Mouse (Mus musculus): ENCODE results near the gene Tmem151b. TPM values are rescaled to one million over a fixed set of nuclear protein-coding genes. Genes with fewer than 3 reads are reported as not detected.

Gene Tmem151b
- total and polyA plus RNA-seq, 2 experiments: 0.01 TPM; not detected in 1

DNA sequence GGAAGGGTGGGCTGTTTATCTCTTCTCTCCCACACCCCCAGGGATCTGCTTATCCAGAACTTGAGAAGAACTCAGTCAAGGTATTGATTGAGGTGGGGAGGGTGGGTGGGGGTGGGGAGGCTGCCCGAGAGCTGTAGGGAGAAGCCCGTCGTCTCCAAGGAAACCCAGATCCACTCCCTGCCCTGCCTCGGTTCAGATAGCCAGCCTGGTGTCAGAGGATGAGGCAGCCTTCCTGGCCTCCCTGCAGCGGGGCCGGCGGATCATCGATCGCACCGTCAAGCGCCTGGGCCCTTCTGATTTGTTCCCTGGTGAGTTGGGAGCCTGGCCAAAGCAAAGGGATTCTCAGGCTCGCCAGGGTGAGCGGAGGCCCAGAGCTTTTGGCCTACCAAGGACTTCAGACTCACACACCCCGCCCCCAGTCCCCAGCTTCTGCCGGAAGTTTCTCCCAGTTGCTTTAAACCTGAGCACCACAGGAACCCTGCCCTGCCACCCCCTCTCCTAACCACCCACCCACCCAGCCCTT, 34.2 kb downstream of the Tmem151b start:
- H3K9ac ChIP-seq (ENCODE audit: low read depth, low read length): no peak overlapping the region
- no peaks in the 10 kb centered on the region for H3K27me3 ChIP-seq (ENCODE audit: control insufficient read depth, insufficient read depth, low read length)
- H3K79me2 ChIP-seq (ENCODE audit: control insufficient read depth, insufficient read depth, low read length): no peaks in the 10 kb centered on the region
- no peak overlapping the region for H3K4me3 ChIP-seq (ENCODE audit: insufficient read depth, low read depth, low read length)
- no peaks in the 10 kb centered on the region for H3K36me3 ChIP-seq (ENCODE audit: control insufficient read depth, insufficient read depth, low read length)
- H3K27ac ChIP-seq (replicated peaks; ENCODE audit: insufficient read depth, low read depth, low read length): no peak overlapping the region
- TF ChIP-seq CTCF (IDR thresholded peaks at IDR 0.05; ENCODE audit: low read depth, low read length) (no peak), POLR2A (IDR thresholded peaks at IDR 0.05; ENCODE audit: extremely low read depth, insufficient read depth, low read length) (no peak)
- 19% methylated on average over 15 of the region's 15 CpGs for WGBS
- peak; percentile 88 for DNase-seq (ENCODE audit: extremely low read depth, low read depth, low spot score)
- H3K4me1 ChIP-seq (ENCODE audit: control insufficient read depth, insufficient read depth, low read length): peaks cover 3% of the 10 kb centered on the region

DNA sequence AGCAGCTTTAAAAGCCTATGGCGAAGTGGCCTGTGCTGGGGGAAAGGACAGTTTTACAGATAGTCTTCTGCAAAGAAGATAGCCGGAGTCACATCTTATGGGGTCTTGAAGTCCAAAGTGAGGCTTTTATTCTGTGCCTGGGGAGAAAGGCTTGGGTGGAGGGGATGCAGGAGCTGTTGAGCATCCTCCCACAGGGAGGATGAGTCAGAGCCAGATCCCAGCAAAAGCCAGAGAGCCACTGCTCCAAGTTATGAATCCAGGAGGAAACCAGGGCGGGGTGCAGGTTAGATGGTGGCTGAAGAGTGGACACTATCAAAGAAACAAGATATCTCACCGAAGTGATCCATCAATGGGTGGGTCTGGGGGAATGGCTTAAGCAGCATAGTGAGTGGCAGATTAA, 37.7 kb downstream of the Tmem151b start:
- WGBS: 94% methylated on average over 4 of the region's 4 CpGs
- no peak for DNase-seq (ENCODE audit: extremely low read depth, low read depth, low spot score)
- TF ChIP-seq POLR2A (IDR thresholded peaks at IDR 0.05; ENCODE audit: extremely low read depth, insufficient read depth, low read length) (no peak), CTCF (IDR thresholded peaks at IDR 0.05; ENCODE audit: low read depth, low read length) (no peak)

DNA sequence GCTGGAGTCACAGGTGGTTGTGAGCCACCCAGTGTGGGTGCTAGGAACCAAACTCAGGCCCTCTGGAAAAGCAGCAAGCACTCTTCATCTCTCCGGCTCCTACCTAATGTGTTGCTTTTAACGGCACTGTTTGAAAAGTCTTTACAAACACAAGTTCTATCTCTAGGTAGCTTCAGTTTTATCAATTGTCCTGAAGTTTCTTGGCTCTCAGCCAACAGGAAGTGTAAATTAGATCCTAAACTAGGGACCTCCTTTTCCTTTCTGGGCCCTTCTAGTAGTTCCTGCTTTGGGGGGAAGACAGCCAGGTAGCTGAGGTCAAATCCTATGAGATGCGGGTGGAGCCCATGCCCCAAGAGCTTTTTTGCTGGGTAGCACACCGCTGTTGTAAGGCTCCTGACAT, 38.6 kb downstream of the Tmem151b start:
- WGBS: 87% methylated on average over 4 of the region's 4 CpGs
- H3K4me3 ChIP-seq (ENCODE audit: insufficient read depth, low read depth, low read length): no peak overlapping the region
- no peak overlapping the region for H3K9ac ChIP-seq (ENCODE audit: low read depth, low read length)
- H3K36me3 ChIP-seq (ENCODE audit: control insufficient read depth, insufficient read depth, low read length): no peaks in the 10 kb centered on the region; the same call in 1 of the 2 replicates
- H3K4me1 ChIP-seq (ENCODE audit: control insufficient read depth, insufficient read depth, low read length): peaks cover 8% of the 10 kb centered on the region
- no peaks in the 10 kb centered on the region for H3K79me2 ChIP-seq (ENCODE audit: control insufficient read depth, insufficient read depth, low read length)
- no peak overlapping the region for H3K27ac ChIP-seq (replicated peaks; ENCODE audit: insufficient read depth, low read depth, low read length)
- DNase-seq (ENCODE audit: extremely low read depth, low read depth, low spot score): no peak
- H3K27me3 ChIP-seq (ENCODE audit: control insufficient read depth, insufficient read depth, low read length): no peaks in the 10 kb centered on the region
- TF ChIP-seq POLR2A (IDR thresholded peaks at IDR 0.05; ENCODE audit: extremely low read depth, insufficient read depth, low read length) (no peak), CTCF (IDR thresholded peaks at IDR 0.05; ENCODE audit: low read depth, low read length) (no peak)

More for the DNA sequence above, 37.7 kb downstream of the Tmem151b start:
- Histone ChIP-seq H3K79me2 (ENCODE audit: control insufficient read depth, insufficient read depth, low read length) (no peaks in the 10 kb centered on the region), H3K36me3 (ENCODE audit: control insufficient read depth, insufficient read depth, low read length) (no peaks in the 10 kb centered on the region; the same call in 1 of the 2 replicates), H3K4me1 (ENCODE audit: control insufficient read depth, insufficient read depth, low read length) (peaks cover 5% of the 10 kb centered on the region), H3K27me3 (ENCODE audit: control insufficient read depth, insufficient read depth, low read length) (no peaks in the 10 kb centered on the region), H3K9ac (ENCODE audit: low read depth, low read length) (no peak overlapping the region), H3K27ac (replicated peaks; ENCODE audit: insufficient read depth, low read depth, low read length) (no peak overlapping the region), H3K4me3 (ENCODE audit: insufficient read depth, low read depth, low read length) (no peak overlapping the region)

DNA sequence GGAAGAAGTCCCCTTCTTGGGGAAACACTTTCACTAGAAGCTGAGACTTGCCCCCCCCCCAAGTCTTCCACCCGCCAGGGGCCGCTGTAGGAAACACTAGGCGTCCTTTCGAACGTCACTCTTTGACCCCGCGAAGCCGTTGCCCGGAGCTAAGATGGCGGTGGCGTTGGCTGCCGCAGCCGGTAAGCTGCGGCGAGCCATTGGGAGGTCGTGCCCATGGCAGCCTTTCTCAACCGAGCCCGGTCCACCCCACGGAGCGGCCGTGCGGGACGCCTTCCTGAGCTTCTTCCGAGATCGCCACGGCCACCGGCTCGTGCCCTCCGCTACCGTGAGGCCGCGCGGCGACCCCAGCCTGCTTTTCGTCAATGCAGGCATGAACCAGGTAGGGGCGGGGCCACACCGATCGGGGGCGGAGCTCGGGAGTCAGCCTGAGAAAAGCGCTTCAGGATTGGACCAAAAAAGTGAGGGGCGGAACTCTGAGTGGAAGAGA, 42.7 kb downstream of the Tmem151b start, which contains the start of gene Aars2:
Gene Aars2 (plus strand): TSS at position 142 of the 490 bp plus-strand sequence.
- Histone ChIP-seq H3K4me1 (ENCODE audit: control insufficient read depth, insufficient read depth, low read length) (peaks cover 5% of the 10 kb centered on the region; the same call in 1 of the 2 replicates), H3K36me3 (ENCODE audit: control insufficient read depth, insufficient read depth, low read length) (no peaks in the 10 kb centered on the region; the same call in 1 of the 2 replicates), H3K27ac (replicated peaks; ENCODE audit: insufficient read depth, low read depth, low read length) (peak within 1 kb of the TSS; percentile 84), H3K9ac (ENCODE audit: low read depth, low read length) (peak within 1 kb of the TSS; percentile 91), H3K4me3 (ENCODE audit: insufficient read depth, low read depth, low read length) (peak within 1 kb of the TSS; percentile 87), H3K27me3 (ENCODE audit: control insufficient read depth, insufficient read depth, low read length) (no peaks in the 10 kb centered on the region), H3K79me2 (ENCODE audit: control insufficient read depth, insufficient read depth, low read length) (no peaks in the 10 kb centered on the region)
- TF ChIP-seq POLR2A (IDR thresholded peaks at IDR 0.05; ENCODE audit: extremely low read depth, insufficient read depth, low read length): peak; percentile 67; the same call in 1 of the 2 replicates
- peak; percentile 75 for TF ChIP-seq CTCF (IDR thresholded peaks at IDR 0.05; ENCODE audit: low read depth, low read length)
- WGBS: under 1% methylated on average over 42 of the region's 42 CpGs
- DNase-seq (ENCODE audit: extremely low read depth, low read depth, low spot score): peak; percentile 76

DNA sequence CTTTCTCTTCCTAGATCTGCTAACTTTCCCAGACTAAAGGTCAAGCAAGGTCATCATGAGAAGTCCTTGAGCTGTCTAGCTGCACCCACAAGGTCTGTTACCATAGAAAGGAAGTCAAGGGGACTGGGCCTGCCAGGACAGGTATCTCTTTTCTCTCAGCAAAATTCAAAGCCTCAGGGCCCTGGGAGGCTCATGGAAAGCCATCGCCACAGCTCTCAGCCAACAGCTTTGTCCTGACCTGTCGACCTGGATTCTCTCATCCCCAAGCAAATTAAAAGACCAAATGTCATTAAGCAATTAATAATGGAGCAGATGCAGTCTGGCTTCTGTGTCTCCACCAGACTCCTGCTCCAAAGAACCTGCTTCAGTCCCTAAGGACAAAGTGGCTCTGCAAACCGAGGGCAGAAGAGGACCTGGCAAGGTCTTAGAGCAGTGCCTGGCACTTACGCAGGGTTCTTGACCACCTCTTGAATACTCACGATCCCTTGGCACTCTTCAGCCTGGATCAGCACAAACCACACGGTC, 43.5 kb downstream of the Tmem151b start:
- Histone ChIP-seq H3K36me3 (ENCODE audit: control insufficient read depth, insufficient read depth, low read length) (no peaks in the 10 kb centered on the region; the same call in 1 of the 2 replicates), H3K27ac (replicated peaks; ENCODE audit: insufficient read depth, low read depth, low read length) (no peak overlapping the region), H3K9ac (ENCODE audit: low read depth, low read length) (no peak overlapping the region), H3K4me1 (ENCODE audit: control insufficient read depth, insufficient read depth, low read length) (peaks cover 5% of the 10 kb centered on the region; the same call in 1 of the 2 replicates), H3K4me3 (ENCODE audit: insufficient read depth, low read depth, low read length) (no peak overlapping the region), H3K27me3 (ENCODE audit: control insufficient read depth, insufficient read depth, low read length) (no peaks in the 10 kb centered on the region), H3K79me2 (ENCODE audit: control insufficient read depth, insufficient read depth, low read length) (no peaks in the 10 kb centered on the region)
- 73% methylated on average over 6 of the region's 6 CpGs for WGBS
- no peak for DNase-seq (ENCODE audit: extremely low read depth, low read depth, low spot score)
- TF ChIP-seq POLR2A (IDR thresholded peaks at IDR 0.05; ENCODE audit: extremely low read depth, insufficient read depth, low read length) (no peak), CTCF (IDR thresholded peaks at IDR 0.05; ENCODE audit: low read depth, low read length) (no peak)

Data from liver, adult 2 months (tissue).